Mouse (Mus musculus): Measurements from ENCODE around the gene Dpt.
"Not testable (repeated sequence)": the region's sequence is repeated elsewhere in the genome, so short reads cannot be mapped to it uniquely, and the experiment has no call there.

The Dpt gene

GRCm38 (mm10) chr1:164796471-164796870, at the start of gene Dpt:
TSS of gene Dpt (plus strand) at chr1:164796644.
- DNase-seq = no peak

GRCm38 (mm10) chr1:164753736-164754135, 42.7 kb upstream of the Dpt start:
- peak; percentile 52 for DNase-seq

- no peak for DNase-seq
Observed at GRCm38 (mm10) chr1:164755671-164756070, 40.8 kb upstream of the Dpt start.

- no peak for DNase-seq
Observed at GRCm38 (mm10) chr1:164756951-164757350, 39.5 kb upstream of the Dpt start.

- DNase-seq = no peak
Observed at GRCm38 (mm10) chr1:164758401-164758800, 38.0 kb upstream of the Dpt start.

GRCm38 (mm10) chr1:164762276-164762675, 34.2 kb upstream of the Dpt start:
- no peak for DNase-seq

- DNase-seq = no peak
Observed at GRCm38 (mm10) chr1:164766646-164767045, 29.8 kb upstream of the Dpt start.

GRCm38 (mm10) chr1:164770611-164771010, 25.8 kb upstream of the Dpt start:
- DNase-seq = peak; percentile 75

GRCm38 (mm10) chr1:164780851-164781510, 15.5 kb upstream of the Dpt start:
- DNase-seq = no peak

GRCm38 (mm10) chr1:164786165-164786564, 10.3 kb upstream of the Dpt start:
- no peak for DNase-seq

- peak; percentile 91 for DNase-seq
Observed at GRCm38 (mm10) chr1:164787771-164788170, 8.7 kb upstream of the Dpt start.

- no peak for DNase-seq
Observed at GRCm38 (mm10) chr1:164788292-164788691, 8.2 kb upstream of the Dpt start.

- not testable (repeated sequence) for DNase-seq
Observed at GRCm38 (mm10) chr1:164790296-164790695, 6.1 kb upstream of the Dpt start.

- no peak for DNase-seq
Observed at GRCm38 (mm10) chr1:164793049-164793448, 3.4 kb upstream of the Dpt start.

GRCm38 (mm10) chr1:164797746-164798285, 1.4 kb downstream of the Dpt start:
- no peak for DNase-seq

- no peak for DNase-seq
Observed at GRCm38 (mm10) chr1:164798471-164798922, 2.1 kb downstream of the Dpt start.

GRCm38 (mm10) chr1:164799161-164799560, 2.7 kb downstream of the Dpt start:
- no peak for DNase-seq

- no peak for DNase-seq
Observed at GRCm38 (mm10) chr1:164804277-164804676, 7.8 kb downstream of the Dpt start.

- DNase-seq = no peak
Observed at GRCm38 (mm10) chr1:164804751-164805435, 8.4 kb downstream of the Dpt start.

- DNase-seq = no peak
Observed at GRCm38 (mm10) chr1:164809371-164809770, 12.9 kb downstream of the Dpt start.

- no peak for DNase-seq
Observed at GRCm38 (mm10) chr1:164811296-164811695, 14.9 kb downstream of the Dpt start.

- DNase-seq = no peak
Observed at GRCm38 (mm10) chr1:164814243-164814642, 17.8 kb downstream of the Dpt start.

GRCm38 (mm10) chr1:164815330-164815729, 18.9 kb downstream of the Dpt start:
- no peak for DNase-seq

- DNase-seq = no peak
Observed at GRCm38 (mm10) chr1:164817331-164817730, 20.9 kb downstream of the Dpt start.
